Mouse (Mus musculus) B cell, adult 62 days (primary cell): ENCODE measurements around the gene Gjb2. TPM values are rescaled to one million over a fixed set of nuclear protein-coding genes. Genes with fewer than 3 reads are reported as not detected.

ENCODE experiments used
- total RNA-seq: library from RNA; stranded (reverse); gene quantifications from 4 replicates; pipeline ENCODE4 v1.2.4, GENCODE M21; 2023

Gene Gjb2
- not detected in 4 replicates for total RNA-seq

GRCm38 (mm10) chr14:57104106-57105023 is at the start of gene Gjb2:
Gene Gjb2 (minus strand): TSS chr14:57104702.

DNA sequence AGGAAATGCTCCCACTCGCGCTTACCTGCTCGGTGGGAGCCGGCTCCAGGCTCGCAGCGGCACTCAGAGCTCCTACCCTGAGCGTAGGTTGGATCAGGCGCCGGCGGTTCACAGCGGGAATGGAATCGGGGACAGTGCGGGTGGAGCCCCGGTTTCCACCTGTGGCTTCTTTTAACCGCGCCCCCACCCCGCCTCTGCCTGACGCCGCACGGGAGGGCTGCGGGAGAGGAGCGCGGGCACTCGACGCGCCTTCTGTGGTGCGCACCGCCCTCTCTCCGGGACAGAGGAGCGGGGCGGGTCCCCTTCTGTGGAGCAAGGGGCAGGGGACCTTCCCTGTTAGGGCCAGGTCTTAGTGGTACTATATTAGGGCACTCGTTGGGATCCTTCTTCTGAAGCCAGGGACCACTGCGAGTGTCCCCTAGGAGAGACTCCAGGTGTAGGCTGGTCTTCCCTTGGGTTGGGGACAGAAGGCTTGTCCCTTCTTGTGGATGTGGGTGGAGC is 28.7 kb upstream of the Gjb2 start, which contains the start of gene Gjb6:
Gene Gjb6 (minus strand): TSS at position 451 of the 501 bp plus-strand sequence.

DNA sequence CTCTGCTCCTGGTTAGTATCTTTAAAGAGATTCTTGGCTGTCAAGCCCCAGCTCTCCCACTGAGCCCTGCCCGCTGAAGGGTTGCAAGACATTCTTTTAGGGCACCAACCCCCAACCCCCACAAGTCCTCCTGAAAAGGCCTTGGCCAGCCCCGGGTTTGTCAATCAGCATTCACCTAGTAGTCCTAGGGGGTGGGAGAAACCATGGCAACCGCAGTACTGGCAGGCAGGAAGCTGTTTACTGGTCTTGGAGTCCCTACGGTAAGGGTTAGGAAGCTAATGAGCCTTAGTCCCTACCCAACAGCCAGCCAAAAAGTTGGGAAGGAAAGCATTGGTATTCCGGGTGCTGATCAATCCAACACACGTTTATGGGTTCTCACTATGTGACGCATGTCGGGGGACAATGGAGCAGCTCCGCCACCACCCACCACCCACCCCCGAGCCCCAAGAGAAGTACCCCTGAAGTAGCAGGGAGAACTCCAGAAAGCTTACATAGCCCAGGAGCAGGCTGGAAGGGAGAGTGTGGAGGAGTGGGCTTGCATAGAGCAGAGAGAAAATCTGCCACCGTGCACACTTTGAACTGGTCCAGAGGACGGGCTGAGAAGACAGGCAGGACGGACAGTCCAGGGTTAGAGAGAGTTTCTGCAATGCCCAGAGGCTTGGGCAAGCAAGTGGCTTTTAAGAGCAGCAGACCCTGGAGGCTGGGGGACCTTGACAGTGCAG is 11.5 kb upstream of the Gjb2 start, which contains the start of gene Gm4491:
Gene Gm4491 (minus strand): TSS at position 61 of the 722 bp plus-strand sequence.

GRCm38 (mm10) chr14:57057563-57058321 is 46.8 kb downstream of the Gjb2 start, which contains the start of gene Gja3:
Gene Gja3 (minus strand): TSS chr14:57058100.

Other genes starting within 250 kb of the Gjb2 start
- 120 to 132 TPM (median 124 TPM) in 4 replicates for gene Zmym2, start 218.0 kb downstream of the Gjb2 start, total RNA-seq
- gene Gja3, start 46.6 kb downstream of the Gjb2 start, total RNA-seq = not detected in 4 replicates
- not detected in 4 replicates for gene Gm4491, start 11.2 kb upstream of the Gjb2 start, total RNA-seq
- gene Gjb6, start 28.9 kb upstream of the Gjb2 start, total RNA-seq = not detected in 4 replicates